Mouse (Mus musculus) forebrain, embryonic 12.5 days (tissue): ENCODE data around the gene Rnf217. TPM values are rescaled to one million over a fixed set of nuclear protein-coding genes. Genes with fewer than 3 reads are reported as not detected.

Experiments used
- ATAC-seq: fragments of 200-750 bp; cut with Nextera tagmentation; 2 replicates; pipeline ENCODE4 v1.8.0; 2017; ENCODE audit warnings: moderate TSS enrichment; ENCODE audit not compliant: low FRiP score
- H3K27ac ChIP-seq: fragments of 300-500 bp; sonication (generic); 2 replicates; pipeline ENCODE4 v1.5.1; 2016; ENCODE audit warnings: mild to moderate bottlenecking
- H3K27me3 ChIP-seq: fragments of 300-500 bp; sonication (generic); 2 replicates; pipeline ENCODE4 v1.6.1; 2016; ENCODE audit warnings: mild to moderate bottlenecking
- H3K36me3 ChIP-seq: fragments of 300-500 bp; sonication (generic); replicated peaks from 2 replicates; pipeline ENCODE4 v1.6.1; 2016; ENCODE audit warnings: mild to moderate bottlenecking
- H3K4me1 ChIP-seq: fragments of 300-500 bp; sonication (generic); 2 replicates; pipeline ENCODE4 v1.6.1; 2016
- H3K4me2 ChIP-seq: fragments of 300-500 bp; sonication (generic); 2 replicates; pipeline ENCODE4 v1.6.1; 2016; ENCODE audit warnings: mild to moderate bottlenecking, moderate library complexity
- H3K4me3 ChIP-seq: fragments of 300-500 bp; sonication (generic); replicated peaks from 2 replicates; pipeline ENCODE4 v1.5.1; 2016; ENCODE audit warnings: mild to moderate bottlenecking
- H3K9ac ChIP-seq: fragments of 300-500 bp; sonication (generic); 2 replicates; pipeline ENCODE4 v1.6.1; 2016; ENCODE audit warnings: mild to moderate bottlenecking
- H3K9me3 ChIP-seq: fragments of 300-500 bp; sonication (generic); 2 replicates; pipeline ENCODE4 v1.6.1; 2016
- WGBS: fragments of 180-500 bp; shearing (Covaris S2); methylation state at CpG from one replicate; pipeline ENCODE4 v1.1.7; 2016; 5-methylcytosine and 5-hydroxymethylcytosine counted together
- polyA plus RNA-seq: library from polyadenylated mRNA; unstranded; fragments of >200 nt; fragmentation: Nextera tagmentation; extraction: Ambion mirVana; gene quantifications from 2 replicates; pipeline ENCODE4 v1.2.1, GENCODE M21; 2016

Rnf217 gene
- polyA plus RNA-seq, 1 experiment from 2014 or later: 1.6 TPM

GRCm38 (mm10) chr10:31596804-31597203 lies 12.2 kb downstream of the Rnf217 start:
- Histone ChIP-seq H3K9me3 (no peaks in the 10 kb centered on the region), H3K4me2 (no peak overlapping the region), H3K27ac (no peak overlapping the region), H3K27me3 (no peaks in the 10 kb centered on the region), H3K4me3 (no peak overlapping the region), H3K4me1 (peaks cover 16% of the 10 kb centered on the region), H3K36me3 (no peaks in the 10 kb centered on the region), H3K9ac (no peak overlapping the region)
- 49% methylated on average over 4 of the region's 4 CpGs for WGBS
- ATAC-seq: no peak

- no peaks in the 10 kb centered on the region for H3K9me3 ChIP-seq
- H3K27ac ChIP-seq: no peak overlapping the region
- H3K4me1 ChIP-seq: peaks cover 16% of the 10 kb centered on the region
- no peak overlapping the region for H3K4me2 ChIP-seq
- 45% methylated on average over 4 of the region's 4 CpGs for WGBS
- ATAC-seq: peak; percentile 52; the same call in 1 of the 2 replicates
- no peak overlapping the region for H3K4me3 ChIP-seq
- H3K36me3 ChIP-seq: no peaks in the 10 kb centered on the region
- H3K27me3 ChIP-seq: no peaks in the 10 kb centered on the region
- H3K9ac ChIP-seq: no peak overlapping the region
Observed at GRCm38 (mm10) chr10:31595326-31595725, 13.7 kb downstream of the Rnf217 start.

GRCm38 (mm10) chr10:31592741-31593524 lies 16.1 kb downstream of the Rnf217 start:
- Histone ChIP-seq H3K27ac (peak overlapping the region; percentile 54), H3K9ac (no peak overlapping the region), H3K9me3 (no peaks in the 10 kb centered on the region), H3K27me3 (no peaks in the 10 kb centered on the region), H3K4me2 (no peak overlapping the region), H3K4me1 (peaks cover 16% of the 10 kb centered on the region), H3K4me3 (no peak overlapping the region), H3K36me3 (no peaks in the 10 kb centered on the region)
- WGBS: 59% methylated on average over 9 of the region's 9 CpGs
- ATAC-seq: peak; percentile 70

- Histone ChIP-seq H3K4me1 (peaks cover 16% of the 10 kb centered on the region), H3K4me2 (no peak overlapping the region), H3K27me3 (no peaks in the 10 kb centered on the region), H3K27ac (peak overlapping the region; percentile 54), H3K9me3 (no peaks in the 10 kb centered on the region), H3K9ac (no peak overlapping the region), H3K36me3 (no peaks in the 10 kb centered on the region), H3K4me3 (no peak overlapping the region)
- ATAC-seq: peak; percentile 39; the same call in 1 of the 2 replicates
- 52% methylated on average over 3 of the region's 3 CpGs for WGBS
Observed at GRCm38 (mm10) chr10:31592095-31592740, 16.8 kb downstream of the Rnf217 start.

GRCm38 (mm10) chr10:31580722-31581121 lies 28.3 kb downstream of the Rnf217 start:
- Histone ChIP-seq H3K27me3 (no peaks in the 10 kb centered on the region), H3K4me2 (no peak overlapping the region), H3K4me3 (no peak overlapping the region), H3K4me1 (no peaks in the 10 kb centered on the region), H3K9ac (no peak overlapping the region), H3K27ac (no peak overlapping the region), H3K9me3 (no peaks in the 10 kb centered on the region), H3K36me3 (no peaks in the 10 kb centered on the region)
- WGBS: 87% methylated on average over 4 of the region's 4 CpGs
- no peak for ATAC-seq

GRCm38 (mm10) chr10:31580073-31580472 lies 28.9 kb downstream of the Rnf217 start:
- Histone ChIP-seq H3K27me3 (no peaks in the 10 kb centered on the region), H3K36me3 (no peaks in the 10 kb centered on the region), H3K4me2 (no peak overlapping the region), H3K9me3 (no peaks in the 10 kb centered on the region), H3K4me3 (no peak overlapping the region), H3K4me1 (no peaks in the 10 kb centered on the region), H3K27ac (no peak overlapping the region), H3K9ac (no peak overlapping the region)
- 78% methylated on average over 1 of the region's 1 CpGs for WGBS
- ATAC-seq: no peak

- Histone ChIP-seq H3K9ac (no peak overlapping the region), H3K4me1 (no peaks in the 10 kb centered on the region), H3K27me3 (no peaks in the 10 kb centered on the region), H3K4me3 (no peak overlapping the region), H3K4me2 (no peak overlapping the region), H3K36me3 (no peaks in the 10 kb centered on the region), H3K27ac (no peak overlapping the region), H3K9me3 (no peaks in the 10 kb centered on the region)
- WGBS: 91% methylated on average over 4 of the region's 4 CpGs
- ATAC-seq: no peak
Observed at GRCm38 (mm10) chr10:31573267-31573666, 35.7 kb downstream of the Rnf217 start.

GRCm38 (mm10) chr10:31557311-31557710 lies 51.7 kb downstream of the Rnf217 start:
- no peaks in the 10 kb centered on the region for H3K36me3 ChIP-seq

GRCm38 (mm10) chr10:31555433-31555960 lies 53.5 kb downstream of the Rnf217 start:
- no peaks in the 10 kb centered on the region for H3K27me3 ChIP-seq
- H3K9ac ChIP-seq: no peak overlapping the region
- whole genome bisulfite sequencing: 87% methylated on average over 6 of the region's 6 CpGs
- H3K4me2 ChIP-seq: no peak overlapping the region
- no peaks in the 10 kb centered on the region for H3K36me3 ChIP-seq
- H3K9me3 ChIP-seq: no peaks in the 10 kb centered on the region
- no peak for ATAC-seq
- H3K27ac ChIP-seq: no peak overlapping the region
- H3K4me1 ChIP-seq: no peaks in the 10 kb centered on the region
- no peak overlapping the region for H3K4me3 ChIP-seq

More at GRCm38 (mm10) chr10:31557311-31557710, 51.7 kb downstream of the Rnf217 start:
- no peak for ATAC-seq
- Histone ChIP-seq H3K4me3 (no peak overlapping the region), H3K27ac (no peak overlapping the region), H3K4me2 (no peak overlapping the region), H3K9ac (no peak overlapping the region), H3K4me1 (no peaks in the 10 kb centered on the region), H3K9me3 (no peaks in the 10 kb centered on the region), H3K27me3 (no peaks in the 10 kb centered on the region)
- 86% methylated on average over 2 of the region's 2 CpGs for WGBS

- H3K4me1 ChIP-seq: no peaks in the 10 kb centered on the region
- no peak overlapping the region for H3K4me2 ChIP-seq
- no peak overlapping the region for H3K9ac ChIP-seq
- no peak for ATAC-seq
- no peaks in the 10 kb centered on the region for H3K36me3 ChIP-seq
- H3K27me3 ChIP-seq: no peaks in the 10 kb centered on the region
- no peak overlapping the region for H3K4me3 ChIP-seq
- no peak overlapping the region for H3K27ac ChIP-seq
- no peaks in the 10 kb centered on the region for H3K9me3 ChIP-seq
- 85% methylated on average over 4 of the region's 4 CpGs for WGBS
Observed at GRCm38 (mm10) chr10:31553302-31553701, 55.7 kb downstream of the Rnf217 start.

GRCm38 (mm10) chr10:31551850-31552249 lies 57.1 kb downstream of the Rnf217 start:
- WGBS: 91% methylated on average over 7 of the region's 7 CpGs
- no peak; the same call in 1 of the 2 replicates for ATAC-seq
- Histone ChIP-seq H3K27ac (0 out of 2 replicates have a peak overlapping the region, but pooled peaks have one; percentile 19), H3K9ac (no peak overlapping the region), H3K9me3 (no peaks in the 10 kb centered on the region), H3K4me1 (no peaks in the 10 kb centered on the region), H3K36me3 (no peaks in the 10 kb centered on the region), H3K4me3 (no peak overlapping the region), H3K4me2 (no peak overlapping the region), H3K27me3 (no peaks in the 10 kb centered on the region)

- Histone ChIP-seq H3K27me3 (no peaks in the 10 kb centered on the region), H3K9me3 (no peaks in the 10 kb centered on the region), H3K9ac (no peak overlapping the region), H3K4me2 (no peak overlapping the region), H3K4me3 (no peak overlapping the region), H3K4me1 (no peaks in the 10 kb centered on the region), H3K27ac (0 out of 2 replicates have a peak overlapping the region, but pooled peaks have one; percentile 19), H3K36me3 (no peaks in the 10 kb centered on the region)
- WGBS: 34% methylated on average over 1 of the region's 1 CpGs
- ATAC-seq: peak; percentile 75; the same call in 1 of the 2 replicates
Observed at GRCm38 (mm10) chr10:31551362-31551761, 57.6 kb downstream of the Rnf217 start.
